Mouse (Mus musculus): Measurements from ENCODE around the gene Stk4.

The Stk4 gene

DNA sequence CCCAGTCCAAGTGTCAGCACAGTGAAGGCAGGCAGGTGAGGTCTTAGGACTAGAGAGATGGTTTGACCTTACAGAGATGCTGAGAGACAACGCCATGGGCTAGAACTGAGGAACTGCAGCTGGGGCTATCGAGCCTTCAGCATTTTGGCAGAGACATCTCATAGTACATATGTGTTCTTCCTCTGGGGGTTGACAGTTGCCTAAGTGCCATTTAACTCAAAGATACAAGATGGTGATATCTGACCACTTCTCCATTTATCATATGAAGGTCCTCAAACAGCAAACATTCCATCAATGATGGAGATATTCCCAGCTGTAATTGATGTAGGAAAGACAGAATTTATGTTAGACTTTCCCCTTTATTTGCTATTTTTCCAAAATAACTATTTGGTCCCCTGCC is 57.2 kb downstream of the Stk4 start:
- DNase-seq (ENCODE audit: low read depth, low spot score) = no peak

- no peak for DNase-seq (ENCODE audit: low read depth, low spot score)
Observed at GRCm38 (mm10) chr2:164128576-164129411, 58.7 kb downstream of the Stk4 start.

GRCm38 (mm10) chr2:164131586-164131985 is 61.5 kb downstream of the Stk4 start:
- no peak for DNase-seq (ENCODE audit: low read depth, low spot score)

- DNase-seq (ENCODE audit: low read depth, low spot score) = no peak
Observed at GRCm38 (mm10) chr2:164134563-164134962, 64.4 kb downstream of the Stk4 start.

DNA sequence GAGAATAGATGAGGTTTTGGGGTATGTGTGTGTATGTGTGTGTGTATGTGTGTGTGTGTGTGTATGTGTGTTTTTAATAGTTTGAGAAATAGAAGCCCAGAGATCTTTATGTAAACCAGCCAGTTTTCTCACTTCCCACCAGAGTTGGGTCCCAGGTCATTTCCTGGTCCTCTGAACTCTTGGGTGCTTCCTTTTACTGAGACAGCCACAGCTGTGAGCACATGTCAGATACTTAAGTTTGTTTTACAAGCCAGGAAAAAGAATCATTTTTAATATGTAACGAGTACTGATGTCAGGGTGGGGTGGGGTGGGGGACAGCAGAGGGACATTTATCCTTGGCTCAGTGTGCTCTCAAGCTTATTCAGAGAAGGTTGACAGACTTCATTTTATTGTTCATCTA is 65.2 kb downstream of the Stk4 start:
- DNase-seq (ENCODE audit: low read depth, low spot score) = no peak

- no peak for DNase-seq (ENCODE audit: low read depth, low spot score)
Observed at GRCm38 (mm10) chr2:164136393-164136792, 66.3 kb downstream of the Stk4 start.

DNA sequence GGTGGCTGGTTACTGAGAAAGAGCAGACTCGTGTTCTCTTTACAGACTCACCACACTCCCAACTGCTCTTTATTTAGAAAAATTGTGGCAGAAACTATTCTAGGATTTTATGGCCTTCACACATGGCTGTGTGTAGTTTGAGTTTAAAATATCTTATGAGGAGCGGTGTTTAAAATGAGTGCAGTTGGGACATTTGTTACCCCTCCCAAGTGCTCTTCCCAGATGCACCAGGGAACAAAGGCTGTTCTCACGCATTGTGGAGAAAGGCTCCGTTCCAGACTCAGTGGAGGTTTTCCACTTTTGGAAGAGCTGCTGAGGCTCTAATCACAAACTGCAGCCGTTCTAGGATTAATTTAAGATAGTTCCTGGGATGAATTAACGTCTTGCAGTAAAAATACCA is 67.6 kb downstream of the Stk4 start:
- no peak for DNase-seq (ENCODE audit: low read depth, low spot score)

- DNase-seq (ENCODE audit: low read depth, low spot score) = no peak
Observed at GRCm38 (mm10) chr2:164142021-164142420, 71.9 kb downstream of the Stk4 start.

GRCm38 (mm10) chr2:164144025-164144424 is 73.9 kb downstream of the Stk4 start:
- DNase-seq (ENCODE audit: low read depth, low spot score) = no peak

DNA sequence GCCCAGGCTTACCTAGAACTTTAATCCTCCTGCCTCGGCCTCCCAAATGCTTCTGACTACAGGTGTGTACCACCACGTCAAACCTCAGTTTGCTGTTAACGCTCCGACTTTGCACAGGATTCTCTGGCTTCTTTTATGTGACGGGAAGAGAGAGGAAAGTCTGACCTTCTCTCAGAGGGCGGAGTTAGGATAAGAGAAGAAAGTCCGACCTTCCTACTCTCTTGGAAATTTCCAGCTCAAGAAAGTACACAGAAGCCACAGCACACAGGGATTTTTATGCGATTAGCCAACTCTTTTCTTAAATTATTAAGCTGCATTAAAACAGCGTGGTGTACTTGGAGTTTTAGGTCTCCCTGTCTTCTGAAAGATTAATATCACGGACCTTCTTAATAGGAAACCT is 74.4 kb downstream of the Stk4 start:
- no peak for DNase-seq (ENCODE audit: low read depth, low spot score)

GRCm38 (mm10) chr2:164146556-164146955 is 76.4 kb downstream of the Stk4 start:
- DNase-seq (ENCODE audit: low read depth, low spot score) = no peak

DNA sequence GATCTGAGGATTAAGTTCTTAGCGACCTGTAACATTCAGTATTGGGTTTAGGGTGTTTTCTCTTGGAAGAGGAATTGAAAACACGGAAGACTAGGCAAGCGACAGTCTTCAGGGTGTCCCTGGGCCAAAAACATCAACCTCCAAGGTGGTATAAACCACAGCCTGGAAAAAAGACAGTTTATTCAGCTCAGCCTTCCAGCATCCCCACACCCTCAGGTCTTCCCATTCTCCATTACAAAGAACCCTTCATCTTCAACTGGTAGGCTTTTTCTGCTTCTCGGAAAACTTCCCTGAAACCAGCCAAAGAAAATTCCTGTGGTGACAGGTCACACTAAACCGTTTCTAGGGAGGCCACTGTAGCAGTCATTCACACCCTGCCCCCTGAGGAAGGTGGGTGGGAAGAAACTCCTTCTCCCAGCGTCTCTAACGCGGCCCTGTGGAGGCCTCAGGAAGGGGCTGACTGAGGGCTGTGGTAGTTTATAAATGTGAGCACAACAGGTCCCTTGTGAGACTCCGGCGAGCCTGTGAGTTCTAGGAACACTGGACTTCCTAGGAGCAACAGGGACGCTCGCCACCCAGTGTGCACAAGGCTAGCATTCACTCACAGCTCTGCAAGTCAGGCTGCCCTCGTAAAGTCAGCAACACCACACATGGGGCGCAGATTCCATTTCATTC is 80.1 kb downstream of the Stk4 start:
- DNase-seq (ENCODE audit: low read depth, low spot score) = no peak

GRCm38 (mm10) chr2:164152341-164152740 is 82.2 kb downstream of the Stk4 start:
- DNase-seq (ENCODE audit: low read depth, low spot score) = no peak

GRCm38 (mm10) chr2:164154007-164154406 is 83.9 kb downstream of the Stk4 start:
- DNase-seq (ENCODE audit: low read depth, low spot score) = no peak

- DNase-seq (ENCODE audit: low read depth, low spot score) = no peak
Observed at GRCm38 (mm10) chr2:164156158-164156557, 86.0 kb downstream of the Stk4 start.

- no peak for DNase-seq (ENCODE audit: low read depth, low spot score)
Observed at GRCm38 (mm10) chr2:164158838-164159237, 88.7 kb downstream of the Stk4 start.

DNA sequence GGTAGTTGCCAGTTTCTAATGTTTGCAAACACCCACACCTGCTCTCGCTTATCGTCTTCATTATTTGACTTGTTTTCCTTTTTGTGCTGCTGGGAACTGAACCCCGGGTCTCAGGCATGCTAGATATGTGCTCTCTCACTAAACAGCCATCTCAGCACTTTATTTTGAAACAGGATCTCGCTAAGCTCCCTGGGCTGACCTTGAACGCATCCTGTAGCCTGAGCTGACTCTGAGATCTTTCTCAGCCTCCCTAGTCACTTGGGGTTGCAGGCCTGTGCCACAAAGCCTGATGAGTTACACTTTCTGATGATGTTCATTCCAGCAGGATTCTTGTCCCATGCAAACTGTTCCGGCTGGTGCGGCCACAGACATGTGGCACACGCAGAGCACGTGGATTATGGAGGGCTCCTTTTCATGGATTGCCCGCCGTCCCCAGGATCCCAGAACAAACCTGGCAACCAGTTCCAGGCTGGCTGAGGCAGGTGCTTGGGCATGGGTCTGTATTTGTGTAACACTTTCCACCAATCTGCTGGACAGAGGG is 91.5 kb downstream of the Stk4 start:
- DNase-seq (ENCODE audit: low read depth, low spot score) = no peak

- no peak for DNase-seq (ENCODE audit: low read depth, low spot score)
Observed at GRCm38 (mm10) chr2:164164941-164165340, 94.8 kb downstream of the Stk4 start.

DNA sequence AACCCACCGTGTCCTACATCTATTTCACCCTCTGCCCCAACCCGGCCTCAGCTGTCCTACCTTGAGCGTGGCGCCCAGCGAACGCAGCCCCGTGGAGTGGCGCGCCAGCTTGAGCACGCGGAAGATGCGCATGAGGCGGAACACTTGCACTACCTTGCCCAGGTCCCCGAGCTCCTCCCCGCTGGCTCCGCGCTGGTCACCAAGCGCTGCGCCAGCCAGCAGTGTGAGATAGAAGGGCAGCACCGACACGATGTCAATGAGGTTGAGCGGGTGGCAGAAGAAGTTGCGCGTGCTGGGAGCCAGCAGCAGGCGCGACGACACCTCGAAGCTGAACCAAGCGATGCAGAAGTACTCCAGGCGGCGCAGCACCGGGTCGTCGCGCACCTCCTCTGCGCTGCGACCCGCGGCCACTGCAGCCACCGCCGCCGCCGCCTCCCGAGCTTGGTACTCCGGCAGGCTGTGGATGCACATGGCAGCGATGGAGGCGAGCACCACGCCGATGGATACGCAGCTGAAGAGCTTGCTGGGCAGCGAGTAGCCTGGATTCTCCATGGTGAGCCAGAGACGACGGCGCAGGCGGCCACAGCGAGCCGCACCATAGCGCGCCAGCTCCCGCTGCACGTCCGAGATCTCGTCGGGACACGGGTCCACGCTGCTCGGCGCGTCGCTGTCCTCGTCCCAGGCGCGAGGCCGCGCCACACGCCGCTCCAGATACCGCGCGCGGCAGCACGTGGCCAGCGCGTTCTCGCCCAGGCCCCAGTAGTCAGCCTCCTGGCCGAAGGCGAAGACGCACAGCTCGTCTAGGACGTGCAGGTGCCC is 97.8 kb downstream of the Stk4 start:
- peak; percentile 6 for DNase-seq (ENCODE audit: low read depth, low spot score)

DNA sequence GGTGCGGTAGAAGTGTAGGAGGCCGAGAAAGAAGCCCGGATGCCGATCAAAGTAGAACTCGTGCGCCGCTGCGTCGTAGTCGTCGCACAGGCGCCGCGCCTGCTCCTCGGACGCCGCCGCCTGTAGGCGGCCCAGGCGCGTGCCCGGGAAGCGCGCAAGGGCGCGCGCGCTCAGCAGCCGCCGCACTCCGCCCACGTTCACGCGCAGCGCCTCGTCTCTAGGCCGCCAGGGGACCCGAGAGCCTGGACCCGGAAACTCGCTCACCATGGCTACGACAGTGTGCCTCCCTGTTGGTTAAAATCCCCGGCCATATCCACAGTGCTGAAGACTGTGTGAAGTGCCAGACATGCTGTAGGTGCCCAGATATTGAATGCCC is 98.4 kb downstream of the Stk4 start:
- DNase-seq (ENCODE audit: low read depth, low spot score) = peak; percentile 16

DNA sequence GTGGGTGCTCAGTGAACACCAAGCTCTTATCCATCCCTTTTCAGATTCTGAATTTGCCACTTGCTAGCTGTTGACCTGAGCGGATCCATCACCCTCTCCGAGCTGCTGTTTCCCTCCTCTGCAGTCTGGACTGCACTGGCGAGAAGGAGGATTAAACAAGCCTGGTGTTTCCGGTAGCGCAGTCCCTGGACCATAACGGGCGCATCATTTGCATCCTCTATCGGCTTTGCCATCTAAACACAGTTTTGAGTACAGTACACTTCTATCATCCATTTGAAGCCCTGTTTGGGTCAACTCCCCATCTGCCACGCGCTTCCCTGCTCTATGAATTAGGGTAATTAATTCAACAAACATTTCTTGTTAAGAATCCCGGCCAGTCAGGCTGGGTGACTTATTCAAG is 100.2 kb downstream of the Stk4 start:
- DNase-seq (ENCODE audit: low read depth, low spot score) = no peak

- DNase-seq (ENCODE audit: low read depth, low spot score) = no peak
Observed at GRCm38 (mm10) chr2:164170902-164171301, 100.8 kb downstream of the Stk4 start, which contains the start of gene Kcns1. Kcns1 (minus strand) TSS chr2:164171113.

Measured in brain, embryonic 18.5 days (tissue).